Mouse (Mus musculus) Patski (cell line): ENCODE data around the gene Kctd3. TPM values are rescaled to one million over a fixed set of nuclear protein-coding genes. Genes with fewer than 3 reads are reported as not detected.
"Not testable (repeated sequence)": the region's sequence is repeated elsewhere in the genome, so short reads cannot be mapped to it uniquely, and the experiment has no call there.

ENCODE experiments used
- ATAC-seq: fragments of 100-300 bp; one replicate; pipeline ENCODE4 v1.8.0; 2021
- CTCF ChIA-PET: fragments of 350-600 bp; sonication (Branson Sonifier 250); formaldehyde crosslinking; loops from one replicate; lab custom pipeline; 2022; ENCODE audit warnings: inconsistent platforms; lab: Charles Lee
- POLR2A ChIA-PET: fragments of 350-600 bp; sonication (Branson Sonifier 250); formaldehyde crosslinking; loops from one replicate; lab custom pipeline; 2022; ENCODE audit warnings: antibody characterized with exemption, inconsistent platforms; lab: Charles Lee
- DNase-seq: peaks from one replicate; pipeline ENCODE4 v3.0.0-alpha.2; 2011; ENCODE audit warnings: low read depth, low spot score
- H3K27me3 ChIP-seq: fragments of 371-371 bp; one replicate; pipeline ENCODE4 v1.5.1; 2021
- CTCF ChIP-seq: fragments of 100-300 bp; IDR thresholded peaks from one replicate; pipeline ENCODE4 v1.5.1; 2021
- in situ Hi-C: fragments of 300-500 bp; cut with MboI; formaldehyde crosslinking; loops from 3 replicates; pipeline ENCODE4 v1.11.1; 2018; ENCODE audit warnings: low pct_unique_long_range_greater_than_20kb, mixed read lengths
- polyA plus RNA-seq: library from polyadenylated mRNA; unstranded; gene quantifications from one replicate; pipeline ENCODE4 v1.2.3, GENCODE M21; 2021

The Kctd3 gene
- polyA plus RNA-seq, 1 experiment from 2014 or later, result 34.8 TPM

DNA sequence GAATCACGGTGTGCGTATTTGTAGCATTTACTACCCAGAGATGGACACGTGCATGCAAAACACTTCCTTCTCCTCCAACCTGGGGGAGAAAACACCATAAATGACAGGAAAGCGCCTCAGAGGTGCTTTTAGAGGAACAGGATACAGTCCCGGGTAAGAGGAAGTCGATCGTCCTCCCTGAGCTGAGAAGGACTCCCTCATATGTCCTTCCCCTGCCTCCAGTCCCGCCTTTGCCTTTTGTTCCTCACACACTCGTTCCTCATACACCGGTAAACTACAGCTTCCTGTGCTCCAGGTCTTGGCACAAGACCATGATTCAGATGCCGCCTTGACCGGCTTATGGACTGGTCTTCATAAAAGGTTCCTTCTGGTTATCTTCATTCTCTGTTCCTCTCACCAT is 33.6 kb upstream of the Kctd3 start:
- ATAC-seq (no peak), DNase-seq (no peak)
- peaks cover 9% of the 10 kb centered on the region for H3K27me3 ChIP-seq
- CTCF ChIA-PET, result interaction anchor here (0.6 kb wide), 1 partner anchor 275 kb away, joined by 4 read pairs; no protein-coding TSS in a partner anchor
- POLR2A ChIA-PET, result interaction anchor here (0.6 kb wide), 1 partner anchor 579 kb away, joined by 3 read pairs; no protein-coding TSS in a partner anchor
- TF ChIP-seq CTCF, result no peak
- in situ Hi-C loops, result no loop called here

DNA sequence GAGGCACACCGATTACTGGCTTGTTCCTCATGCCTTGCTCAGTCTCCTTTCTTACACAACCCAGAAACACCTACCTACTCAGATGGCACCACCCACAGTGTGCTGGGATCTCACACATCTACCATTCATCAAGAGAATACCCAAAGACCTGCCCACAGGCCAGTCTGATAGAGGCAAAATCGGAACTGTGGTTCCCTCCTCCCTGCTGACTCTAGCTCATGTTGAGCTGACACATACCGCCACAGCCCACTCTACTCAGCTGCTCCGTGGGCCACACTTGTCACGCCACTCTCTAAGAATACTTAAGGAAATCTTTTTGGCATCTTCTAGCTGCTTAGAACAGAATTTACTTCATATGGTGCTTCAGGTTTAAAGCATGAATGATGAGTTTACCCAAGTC is 31.7 kb upstream of the Kctd3 start:
- TF ChIP-seq CTCF, result no peak
- ChIA-PET POLR2A (no interaction called here), CTCF (no interaction called here)
- in situ Hi-C loops, result no loop called here
- DNase-seq (no peak), ATAC-seq (no peak)
- peaks cover 11% of the 10 kb centered on the region for H3K27me3 ChIP-seq

DNA sequence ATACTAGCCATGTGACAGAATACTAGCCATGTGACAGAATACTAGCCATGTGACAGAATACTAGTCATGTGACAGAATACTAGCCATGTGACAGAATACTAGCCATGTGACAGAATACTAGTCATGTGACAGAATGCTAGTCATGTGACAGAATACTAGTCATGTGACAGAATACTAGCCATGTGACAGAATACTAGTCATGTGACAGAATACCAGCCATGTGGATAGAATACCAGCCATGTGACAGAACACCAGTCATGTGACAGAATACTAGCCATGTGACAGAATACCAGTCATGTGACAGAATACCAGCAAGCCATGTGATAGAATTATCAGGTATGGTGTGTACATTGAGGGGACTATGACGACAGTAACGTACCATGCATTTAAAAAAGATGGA is 25.2 kb upstream of the Kctd3 start:
- ATAC-seq, DNase-seq, in situ Hi-C loops, POLR2A ChIA-PET, H3K27me3 ChIP-seq: not testable (repeated sequence)
- CTCF ChIA-PET, result interaction anchor here (1.3 kb wide), 1 partner anchor 14 kb away, joined by 3 read pairs; no protein-coding TSS in a partner anchor

DNA sequence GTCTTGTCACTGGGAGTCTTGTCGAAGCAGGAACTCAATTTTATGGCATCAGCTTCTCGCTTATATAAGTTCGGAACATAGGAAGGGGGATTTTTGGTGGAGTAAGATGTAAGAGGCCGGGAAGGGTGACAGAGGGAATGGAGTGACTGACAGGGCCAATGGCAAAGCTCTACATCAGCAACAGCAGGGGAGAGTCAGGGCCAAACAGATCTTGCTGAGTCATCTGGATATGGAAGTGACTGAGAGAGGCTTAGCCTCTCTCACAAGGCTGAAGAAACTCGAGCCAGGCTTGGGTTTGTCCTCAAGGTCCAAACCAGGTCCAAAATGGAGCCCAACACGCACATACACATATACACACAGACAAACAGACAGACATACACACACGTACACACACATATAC is 23.3 kb upstream of the Kctd3 start:
- CTCF ChIA-PET, result no interaction called here
- POLR2A ChIA-PET, result no interaction called here

DNA sequence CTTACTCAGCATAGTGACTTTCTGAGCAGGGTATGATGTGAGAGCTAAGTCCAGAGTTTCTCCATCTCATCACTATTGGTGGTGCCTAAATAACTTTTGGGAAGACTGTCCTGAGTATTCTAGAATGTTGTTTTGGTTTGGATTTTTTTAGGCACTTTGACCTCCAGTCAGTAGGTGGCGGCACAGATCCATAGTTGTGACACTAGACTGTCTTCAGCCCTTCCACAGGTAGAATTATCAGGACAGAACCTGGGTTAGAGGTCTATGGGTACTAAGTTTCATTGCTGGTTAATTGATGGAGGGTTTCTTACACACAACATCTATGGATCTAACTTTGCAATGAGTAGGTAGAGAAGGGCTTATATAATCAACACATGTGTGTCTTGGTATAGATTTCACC is 20.6 kb upstream of the Kctd3 start:
- in situ Hi-C loops, result loop anchor here (5.0 kb wide), 2 partner anchors 549 to 599 kb away; no protein-coding TSS in a partner anchor
- ATAC-seq (no peak), DNase-seq (no peak)
- ChIA-PET CTCF (interaction anchor here (1.0 to 1.4 kb wide), 3 partner anchors 18 to 552 kb away, joined by 3 to 4 read pairs (median 4); no protein-coding TSS in a partner anchor), POLR2A (interaction anchor here (0.7 kb wide), 1 partner anchor 8 kb away, joined by 5 read pairs; no protein-coding TSS in a partner anchor)
- H3K27me3 ChIP-seq, result peaks cover 14% of the 10 kb centered on the region
- TF ChIP-seq CTCF, result peak; percentile 60

More for the DNA sequence above, 23.3 kb upstream of the Kctd3 start:
- peaks cover 14% of the 10 kb centered on the region for H3K27me3 ChIP-seq
- DNase-seq, result no peak
- TF ChIP-seq CTCF, result no peak
- ATAC-seq, result no peak
- in situ Hi-C loops, result no loop called here

DNA sequence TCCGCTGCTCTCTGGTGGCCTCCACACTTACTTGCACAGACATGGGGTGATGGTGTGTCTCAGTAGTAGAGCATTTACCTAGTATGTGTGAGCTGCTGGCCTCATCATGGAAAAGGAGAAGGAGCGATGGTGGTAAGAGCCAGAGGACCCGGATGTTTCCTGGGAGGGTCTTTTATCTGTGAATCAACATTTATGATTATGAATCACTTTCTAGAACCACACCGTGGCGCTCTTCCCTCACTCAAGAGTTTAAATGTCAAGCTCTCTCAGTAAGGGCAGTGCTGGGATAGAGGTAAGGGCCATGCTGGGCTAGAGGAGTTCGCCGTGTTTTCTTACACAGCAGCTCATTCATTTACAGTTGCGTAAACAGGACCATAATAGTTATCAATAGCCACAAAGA is 19.2 kb upstream of the Kctd3 start:
- TF ChIP-seq CTCF, result peak; percentile 55
- ATAC-seq, result no peak
- ChIA-PET CTCF (interaction anchor here (1.0 to 1.4 kb wide), 3 partner anchors 431 to 642 kb away, joined by 3 to 4 read pairs (median 3); no protein-coding TSS in a partner anchor), POLR2A (no interaction called here)
- no peak for DNase-seq
- in situ Hi-C loops, result loop anchor here (5.0 kb wide), 2 partner anchors 550 to 600 kb away; no protein-coding TSS in a partner anchor
- H3K27me3 ChIP-seq, result peaks cover 14% of the 10 kb centered on the region

DNA sequence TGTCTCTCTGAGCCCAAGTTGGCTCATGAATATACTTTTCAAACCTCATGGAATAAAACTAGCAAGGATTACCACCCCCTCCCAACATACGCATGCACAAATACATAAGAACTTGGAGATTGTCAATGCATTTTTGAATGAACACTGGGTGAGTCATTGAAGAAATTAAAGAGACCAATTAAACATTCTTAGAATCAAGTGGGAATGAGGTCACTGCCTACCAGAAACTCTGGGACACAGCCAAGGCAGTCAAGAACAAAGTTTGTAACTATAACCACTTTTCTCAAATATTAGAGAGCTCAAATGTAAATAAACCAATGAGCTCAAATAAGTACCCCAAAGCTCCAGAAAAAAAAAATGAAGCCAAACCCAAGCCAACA is 16.1 kb upstream of the Kctd3 start:
- DNase-seq (no peak), ATAC-seq (no peak)
- POLR2A ChIA-PET, result no interaction called here
- peaks cover 14% of the 10 kb centered on the region for H3K27me3 ChIP-seq
- TF ChIP-seq CTCF, result no peak
- in situ Hi-C loops, result loop anchor here (25.0 kb wide), 2 partner anchors 914 to 1864 kb away; no protein-coding TSS in a partner anchor
- CTCF ChIA-PET, result interaction anchor here (0.8 to 2.3 kb wide), 6 partner anchors 16 to 646 kb away, joined by 3 to 6 read pairs (median 3); partner anchors contain the start of gene Kctd3

DNA sequence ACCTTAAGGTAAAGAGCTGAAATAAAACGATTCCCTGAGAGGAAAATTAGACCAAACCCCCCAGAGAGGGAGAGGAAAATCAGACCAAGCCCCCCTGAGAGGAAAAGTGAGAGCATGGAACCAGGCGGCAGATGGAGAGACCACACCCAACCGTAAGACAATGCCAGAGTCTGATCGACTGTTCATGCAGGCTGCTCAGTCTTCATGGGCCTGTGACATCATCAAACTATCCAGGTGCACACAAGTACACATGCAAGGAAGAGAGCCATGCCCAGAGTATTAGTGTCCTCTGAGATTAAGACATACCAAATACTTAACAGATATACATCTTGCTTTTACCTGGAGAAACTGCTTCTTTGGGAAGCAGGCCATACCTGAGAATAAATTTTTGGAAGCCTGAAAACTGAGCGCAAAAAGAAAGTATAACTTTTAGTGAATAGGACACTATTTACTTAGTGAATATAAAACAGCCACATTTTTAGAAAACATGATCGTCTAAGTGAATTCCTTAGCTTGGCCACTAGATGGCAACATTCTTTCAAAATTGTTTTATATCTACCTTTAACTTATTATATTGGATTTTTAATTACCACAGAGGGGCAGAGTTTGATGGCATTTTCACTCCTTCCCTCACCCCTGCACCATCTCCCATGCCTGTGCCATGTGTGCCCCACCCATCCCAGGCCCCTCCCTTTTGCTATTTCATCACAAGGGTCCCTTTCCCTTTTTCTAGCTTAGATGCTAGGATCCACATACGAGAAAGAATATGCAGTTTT is 15.5 kb upstream of the Kctd3 start:
- TF ChIP-seq CTCF, result peak; percentile 43
- in situ Hi-C loops, result loop anchor here (25.0 kb wide), 2 partner anchors 914 to 1864 kb away; no protein-coding TSS in a partner anchor
- POLR2A ChIA-PET, result no interaction called here
- ATAC-seq, result no peak
- no peak for DNase-seq
- CTCF ChIA-PET, result interaction anchor here (0.8 to 2.3 kb wide), 5 partner anchors 15 to 646 kb away, joined by 3 to 6 read pairs (median 3); partner anchors contain the start of gene Kctd3
- peaks cover 14% of the 10 kb centered on the region for H3K27me3 ChIP-seq

DNA sequence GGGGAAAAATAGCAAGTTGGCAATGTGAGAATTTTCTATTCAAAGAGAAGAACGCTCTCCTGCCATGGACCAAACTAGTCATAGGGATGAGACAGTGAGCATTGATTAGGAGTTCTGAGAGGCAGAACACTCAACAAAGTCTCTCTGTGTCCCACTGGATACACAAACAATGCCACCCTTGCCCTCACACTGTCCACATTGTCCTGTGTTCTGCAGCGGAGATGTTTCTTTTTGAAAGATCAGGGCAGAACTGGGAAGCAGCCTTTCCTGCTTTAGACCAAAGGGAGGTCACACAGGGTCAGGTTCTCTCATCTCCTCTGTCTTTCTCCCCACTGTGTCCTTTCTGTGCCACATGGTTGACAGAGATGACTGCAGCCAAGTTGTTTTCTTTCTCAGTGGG is 7.7 kb upstream of the Kctd3 start:
- CTCF ChIA-PET, result no interaction called here
- no peak for TF ChIP-seq CTCF
- in situ Hi-C loops, result loop anchor here (25.0 kb wide), 2 partner anchors 922 to 1872 kb away; no protein-coding TSS in a partner anchor
- POLR2A ChIA-PET, result interaction anchor here (0.6 kb wide), 1 partner anchor 886 kb away, joined by 3 read pairs; no protein-coding TSS in a partner anchor
- no peak for DNase-seq
- H3K27me3 ChIP-seq, result no peaks in the 10 kb centered on the region
- no peak for ATAC-seq

DNA sequence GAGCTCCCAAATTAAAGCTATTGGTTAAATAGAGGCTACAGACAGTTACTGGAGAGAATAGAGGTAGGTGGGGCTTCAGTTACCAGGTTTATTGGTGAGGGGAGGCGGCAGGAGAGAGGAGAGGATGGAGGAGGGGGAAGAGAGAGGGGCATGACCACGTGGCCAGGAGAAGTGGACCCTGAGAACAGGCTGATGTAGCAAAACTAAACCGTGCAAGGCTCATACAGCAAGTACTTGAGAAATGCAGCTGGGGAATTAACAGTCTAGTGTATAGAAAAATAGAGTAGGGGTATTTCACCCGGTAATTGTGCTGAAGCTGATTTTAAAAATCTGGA is 5.9 kb upstream of the Kctd3 start:
- in situ Hi-C loops, result loop anchor here (25.0 kb wide), 2 partner anchors 924 to 1874 kb away; no protein-coding TSS in a partner anchor
- no peak for TF ChIP-seq CTCF
- POLR2A ChIA-PET, result no interaction called here
- no peaks in the 10 kb centered on the region for H3K27me3 ChIP-seq
- ATAC-seq (no peak), DNase-seq (no peak)
- CTCF ChIA-PET, result no interaction called here
